Mouse (Mus musculus): Measurements from ENCODE around the gene Hoxa10. TPM values are rescaled to one million over a fixed set of nuclear protein-coding genes. Genes with fewer than 3 reads are reported as not detected.

The Hoxa10 gene
- polyA plus RNA-seq, 1 experiment from 2014 or later = not detected

- no peak overlapping the region for H3K27ac ChIP-seq
- no peaks in the 10 kb centered on the region for H3K79me2 ChIP-seq (ENCODE audit: inconsistent target)
- no peak overlapping the region for H3K4me3 ChIP-seq (ENCODE audit: inconsistent target)
- 35% methylated on average over 3 of the region's 3 CpGs for WGBS (ENCODE audit: missing documents)
- H3K36me3 ChIP-seq (ENCODE audit: inconsistent target) = no peaks in the 10 kb centered on the region
Measured at GRCm38 (mm10) chr6:52267691-52268090, 27.0 kb upstream of the Hoxa10 start.

DNA sequence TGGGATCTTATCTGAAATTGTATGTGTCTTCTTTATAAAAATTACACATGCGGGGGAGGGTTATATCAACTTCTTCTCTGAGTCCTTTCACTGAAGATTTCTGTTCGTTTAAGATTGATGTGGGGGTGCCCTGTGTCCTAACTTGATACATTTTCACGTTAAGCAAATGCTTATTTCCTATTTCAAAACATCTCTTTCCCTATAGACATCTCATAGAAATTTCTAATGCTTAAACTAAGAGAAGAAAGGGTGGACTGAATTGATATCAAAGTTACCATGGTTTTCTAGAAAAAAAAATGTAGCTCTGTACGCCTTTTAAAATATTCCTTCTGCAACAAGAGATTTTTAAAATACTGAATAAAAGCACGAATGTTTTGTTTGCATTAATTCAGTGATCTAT is 26.6 kb upstream of the Hoxa10 start:
- no peaks in the 10 kb centered on the region for H3K79me2 ChIP-seq (ENCODE audit: inconsistent target)
- H3K36me3 ChIP-seq (ENCODE audit: inconsistent target) = no peaks in the 10 kb centered on the region
- no peak overlapping the region for H3K27ac ChIP-seq
- WGBS (ENCODE audit: missing documents) = 31% methylated on average over 5 of the region's 5 CpGs
- no peak overlapping the region for H3K4me3 ChIP-seq (ENCODE audit: inconsistent target)

DNA sequence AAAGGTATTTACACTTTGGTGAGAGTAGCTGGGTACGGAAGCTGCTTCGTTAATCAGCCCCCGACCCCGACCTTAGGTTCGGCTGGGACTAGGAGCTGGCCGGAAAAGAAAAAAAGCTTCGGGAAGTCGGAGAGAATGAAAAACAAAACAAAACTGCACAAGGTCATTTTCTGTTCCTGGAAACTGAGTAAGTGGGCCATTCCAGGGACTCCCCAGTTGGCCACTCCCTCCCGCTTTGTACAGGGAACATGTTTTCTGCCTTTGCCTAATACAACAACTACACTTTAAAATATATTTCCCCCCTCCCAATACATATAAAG is 26.0 kb upstream of the Hoxa10 start:
- WGBS (ENCODE audit: missing documents) = 12% methylated on average over 9 of the region's 9 CpGs
- Histone ChIP-seq H3K27ac (no peak overlapping the region), H3K4me3 (ENCODE audit: inconsistent target) (no peak overlapping the region)

DNA sequence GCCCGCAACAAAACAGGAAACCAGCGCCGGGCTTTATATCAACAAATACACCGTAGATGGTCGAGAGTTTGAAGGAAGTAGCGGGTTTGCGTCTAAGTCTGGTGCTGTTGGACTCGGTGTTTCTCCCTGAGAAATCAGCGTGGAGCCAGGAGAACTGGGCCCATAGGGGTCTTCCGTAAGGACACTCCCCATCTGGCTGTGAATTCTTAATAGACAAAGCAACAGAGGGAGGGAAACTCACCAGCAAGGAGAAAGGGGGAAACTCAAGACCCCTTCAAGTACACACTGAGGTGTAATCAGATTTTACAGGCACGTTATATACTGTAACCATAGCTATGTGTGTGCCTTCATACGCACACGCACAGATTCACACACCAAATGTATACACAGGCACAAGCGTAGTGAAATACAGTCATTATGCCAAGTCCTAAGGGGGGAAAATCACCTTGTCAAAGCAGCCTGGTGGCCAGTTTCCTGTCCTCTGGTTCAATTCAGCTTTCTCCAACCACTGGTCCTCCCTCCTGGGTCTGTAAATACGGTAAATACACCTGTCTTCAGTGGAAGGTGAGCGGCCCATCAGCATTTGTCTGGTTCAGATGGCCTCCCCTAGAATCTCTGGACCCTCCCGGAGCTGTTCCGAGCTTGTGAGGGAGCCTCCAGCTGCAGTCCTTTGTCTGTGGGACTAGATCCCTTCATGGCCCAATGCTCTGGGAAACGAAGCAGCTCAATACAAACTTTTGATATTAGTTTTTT is 25.4 kb upstream of the Hoxa10 start:
- Histone ChIP-seq H3K4me3 (ENCODE audit: inconsistent target) (no peak overlapping the region), H3K27ac (no peak overlapping the region), H3K36me3 (ENCODE audit: inconsistent target) (no peaks in the 10 kb centered on the region), H3K79me2 (ENCODE audit: inconsistent target) (no peaks in the 10 kb centered on the region)
- WGBS (ENCODE audit: missing documents) = 3% methylated on average over 19 of the region's 19 CpGs

More for the DNA sequence above, 26.0 kb upstream of the Hoxa10 start:
- H3K79me2 ChIP-seq (ENCODE audit: inconsistent target) = no peaks in the 10 kb centered on the region
- no peaks in the 10 kb centered on the region for H3K36me3 ChIP-seq (ENCODE audit: inconsistent target)

DNA sequence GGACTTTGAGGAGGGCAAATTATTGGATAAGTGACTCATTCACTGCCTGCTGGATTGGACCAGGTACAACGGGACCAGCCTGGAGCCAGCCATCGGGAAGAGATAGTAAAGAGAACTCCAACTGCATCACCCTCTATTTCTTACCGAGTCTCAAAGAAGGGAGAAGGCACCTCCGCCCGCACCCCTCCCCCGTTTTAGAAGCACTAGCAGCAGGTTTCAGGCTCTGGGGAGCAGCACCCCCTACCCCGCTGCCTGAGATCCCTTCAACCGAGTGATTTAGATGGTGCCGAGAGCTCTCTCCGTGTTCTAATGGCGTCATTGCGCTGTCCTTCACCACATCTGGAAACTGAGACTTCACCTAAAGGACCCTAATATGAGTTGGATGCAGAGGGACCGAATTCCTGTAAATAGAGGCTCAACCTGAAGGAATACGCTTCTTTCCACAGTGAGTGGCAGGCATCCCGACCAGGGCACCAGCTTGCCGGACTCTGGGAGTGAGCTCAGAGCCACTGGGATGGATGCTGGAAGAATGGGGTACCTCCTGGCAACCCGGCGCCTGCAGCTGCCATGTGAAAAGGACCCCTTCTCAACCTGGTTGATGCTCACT is 24.8 kb upstream of the Hoxa10 start:
- Histone ChIP-seq H3K27ac (no peak overlapping the region), H3K79me2 (ENCODE audit: inconsistent target) (no peaks in the 10 kb centered on the region), H3K36me3 (ENCODE audit: inconsistent target) (no peaks in the 10 kb centered on the region), H3K4me3 (ENCODE audit: inconsistent target) (no peak overlapping the region)
- 8% methylated on average over 18 of the region's 18 CpGs for WGBS (ENCODE audit: missing documents)

DNA sequence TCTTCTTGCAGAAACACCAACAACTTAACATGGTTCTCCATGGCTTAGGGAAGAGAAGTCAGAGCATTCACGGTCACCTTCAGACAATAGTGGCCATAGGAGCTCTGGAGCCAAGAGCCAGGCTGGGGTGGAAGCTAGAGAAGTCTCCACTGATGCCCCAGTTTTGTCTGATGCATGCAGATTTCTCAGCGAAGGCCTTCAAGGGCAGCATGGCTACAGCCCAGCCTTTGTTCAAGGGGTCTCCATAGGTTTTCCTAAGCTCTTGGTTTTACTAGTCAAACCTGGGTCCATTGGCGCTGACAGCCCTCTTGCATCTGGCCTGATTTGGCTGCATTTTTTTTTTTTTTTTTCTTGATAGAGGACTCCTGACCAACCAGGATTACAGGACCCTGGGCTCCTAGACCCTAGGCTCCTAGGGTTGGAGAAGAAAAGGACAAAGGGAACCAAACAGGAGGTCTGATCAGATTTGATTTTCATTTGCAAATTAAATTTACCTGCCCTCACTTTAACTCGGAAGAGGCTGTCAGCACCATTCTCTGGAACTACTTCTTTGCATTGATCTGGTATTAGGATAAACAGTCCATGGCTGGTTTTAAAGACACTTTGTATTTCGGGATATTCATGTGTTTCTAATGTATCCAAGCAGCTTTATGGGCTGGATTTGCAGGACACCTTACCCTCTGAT is 23.6 kb upstream of the Hoxa10 start:
- WGBS (ENCODE audit: missing documents) = 20% methylated on average over 5 of the region's 5 CpGs
- Histone ChIP-seq H3K4me3 (ENCODE audit: inconsistent target) (no peak overlapping the region), H3K79me2 (ENCODE audit: inconsistent target) (no peaks in the 10 kb centered on the region), H3K36me3 (ENCODE audit: inconsistent target) (no peaks in the 10 kb centered on the region), H3K27ac (no peak overlapping the region)

GRCm38 (mm10) chr6:52263321-52263585 is 22.6 kb upstream of the Hoxa10 start:
- Histone ChIP-seq H3K27ac (no peak overlapping the region), H3K4me3 (ENCODE audit: inconsistent target) (no peak overlapping the region), H3K79me2 (ENCODE audit: inconsistent target) (no peaks in the 10 kb centered on the region), H3K36me3 (ENCODE audit: inconsistent target) (no peaks in the 10 kb centered on the region)
- WGBS (ENCODE audit: missing documents) = 8% methylated on average over 6 of the region's 6 CpGs

GRCm38 (mm10) chr6:52262463-52263320 is 22.0 kb upstream of the Hoxa10 start:
- WGBS (ENCODE audit: missing documents) = 7% methylated on average over 24 of the region's 24 CpGs
- Histone ChIP-seq H3K79me2 (ENCODE audit: inconsistent target) (no peaks in the 10 kb centered on the region), H3K27ac (no peak overlapping the region), H3K4me3 (ENCODE audit: inconsistent target) (no peak overlapping the region), H3K36me3 (ENCODE audit: inconsistent target) (no peaks in the 10 kb centered on the region)

DNA sequence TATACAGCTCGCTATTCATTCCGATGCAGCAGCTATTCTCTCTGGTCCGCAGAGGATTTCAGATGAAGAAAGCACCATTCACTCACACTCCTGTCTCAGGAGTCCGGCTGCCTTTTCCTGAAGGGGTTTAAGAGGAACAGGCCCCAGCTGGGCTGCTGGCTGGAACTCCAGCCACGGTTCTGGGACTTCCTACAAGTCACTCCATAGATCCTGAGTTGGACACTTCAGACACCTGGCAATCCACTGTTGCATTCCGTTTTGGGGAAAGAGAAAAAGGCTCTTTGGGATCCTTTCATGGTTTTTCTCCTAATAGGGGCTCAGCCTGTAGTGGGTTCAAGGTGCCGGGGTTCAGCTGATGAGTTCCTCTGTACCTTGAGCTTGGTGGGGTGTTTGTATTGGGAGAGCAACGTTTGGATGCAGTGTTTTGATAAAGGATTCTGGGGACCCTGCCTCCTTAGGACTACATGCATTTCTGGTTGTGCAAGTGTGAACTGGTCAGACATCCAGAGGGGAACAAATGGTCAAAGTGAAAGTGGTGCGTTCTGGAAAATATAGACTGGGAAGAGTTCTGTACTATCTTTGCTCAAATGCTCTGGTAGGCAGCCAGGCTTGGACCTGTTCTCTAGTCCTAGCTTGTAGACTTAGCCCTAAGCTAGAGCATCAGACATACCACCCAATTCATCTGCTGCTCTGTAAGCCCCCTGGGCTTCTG is 21.3 kb upstream of the Hoxa10 start:
- 9% methylated on average over 9 of the region's 9 CpGs for WGBS (ENCODE audit: missing documents)
- Histone ChIP-seq H3K4me3 (ENCODE audit: inconsistent target) (no peak overlapping the region), H3K27ac (no peak overlapping the region), H3K36me3 (ENCODE audit: inconsistent target) (no peaks in the 10 kb centered on the region), H3K79me2 (ENCODE audit: inconsistent target) (no peaks in the 10 kb centered on the region)

- Histone ChIP-seq H3K36me3 (ENCODE audit: inconsistent target) (no peaks in the 10 kb centered on the region), H3K4me3 (ENCODE audit: inconsistent target) (no peak within 1 kb of the TSS), H3K27ac (no peak within 1 kb of the TSS), H3K79me2 (ENCODE audit: inconsistent target) (no peaks in the 10 kb centered on the region)
- 3% methylated on average over 23 of the region's 72 CpGs for WGBS (ENCODE audit: missing documents)
Measured at GRCm38 (mm10) chr6:52260654-52261575, 20.3 kb upstream of the Hoxa10 start, which contains the start of gene Hoxa13. TSS of gene Hoxa13 (minus strand) at chr6:52260880.

DNA sequence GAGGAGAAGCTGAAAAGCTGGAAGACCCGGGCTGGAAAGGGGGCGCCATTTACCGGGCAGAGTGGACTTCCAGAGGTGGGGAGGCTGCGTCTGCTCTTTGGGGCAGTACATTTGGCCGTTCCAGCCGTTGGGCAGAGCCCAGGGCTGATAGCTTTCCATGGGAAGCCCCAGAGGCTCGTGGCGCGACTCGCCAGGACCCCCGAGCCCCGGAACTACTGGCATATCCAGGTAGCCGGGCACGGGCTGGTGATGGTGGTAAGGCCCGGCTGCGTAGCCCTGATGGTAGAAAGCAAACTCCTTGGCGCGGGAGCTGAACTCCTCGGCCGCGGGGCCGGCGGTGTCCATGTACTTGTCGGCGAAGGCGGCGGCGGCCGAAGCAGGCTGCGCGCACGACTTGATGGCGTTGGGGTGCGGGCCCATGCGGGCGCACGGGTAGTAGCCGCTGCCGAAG is 19.2 kb upstream of the Hoxa10 start:
- Histone ChIP-seq H3K36me3 (ENCODE audit: inconsistent target) (no peaks in the 10 kb centered on the region), H3K27ac (no peak overlapping the region), H3K4me3 (ENCODE audit: inconsistent target) (no peak overlapping the region), H3K79me2 (ENCODE audit: inconsistent target) (no peaks in the 10 kb centered on the region)
- WGBS (ENCODE audit: missing documents) = 3% methylated on average over 39 of the region's 39 CpGs

GRCm38 (mm10) chr6:52259081-52259790 is 18.6 kb upstream of the Hoxa10 start:
- H3K4me3 ChIP-seq (ENCODE audit: inconsistent target) = no peak overlapping the region

GRCm38 (mm10) chr6:52256956-52257355 is 16.3 kb upstream of the Hoxa10 start:
- no peaks in the 10 kb centered on the region for H3K79me2 ChIP-seq (ENCODE audit: inconsistent target)
- H3K27ac ChIP-seq = no peak overlapping the region
- no peaks in the 10 kb centered on the region for H3K36me3 ChIP-seq (ENCODE audit: inconsistent target)
- 0% methylated on average over 6 of the region's 6 CpGs for WGBS (ENCODE audit: missing documents)
- H3K4me3 ChIP-seq (ENCODE audit: inconsistent target) = no peak overlapping the region

More at GRCm38 (mm10) chr6:52259081-52259790, 18.6 kb upstream of the Hoxa10 start:
- no peaks in the 10 kb centered on the region for H3K79me2 ChIP-seq (ENCODE audit: inconsistent target)
- WGBS (ENCODE audit: missing documents) = 6% methylated on average over 25 of the region's 25 CpGs
- H3K36me3 ChIP-seq (ENCODE audit: inconsistent target) = no peaks in the 10 kb centered on the region
- no peak overlapping the region for H3K27ac ChIP-seq

Measured in macrophage (primary cell).